Mouse (Mus musculus) adipocyte (in vitro differentiated cells): ENCODE results near the gene Slc19a2.
A peak's percentile ranks its signal among the peaks of the same experiment; 100 is the strongest.

Experiments used
- DNase-seq: peaks from one replicate; pipeline ENCODE4 v3.0.0-alpha.2; 2016; ENCODE audit warnings: low spot score

Slc19a2 gene

DNA sequence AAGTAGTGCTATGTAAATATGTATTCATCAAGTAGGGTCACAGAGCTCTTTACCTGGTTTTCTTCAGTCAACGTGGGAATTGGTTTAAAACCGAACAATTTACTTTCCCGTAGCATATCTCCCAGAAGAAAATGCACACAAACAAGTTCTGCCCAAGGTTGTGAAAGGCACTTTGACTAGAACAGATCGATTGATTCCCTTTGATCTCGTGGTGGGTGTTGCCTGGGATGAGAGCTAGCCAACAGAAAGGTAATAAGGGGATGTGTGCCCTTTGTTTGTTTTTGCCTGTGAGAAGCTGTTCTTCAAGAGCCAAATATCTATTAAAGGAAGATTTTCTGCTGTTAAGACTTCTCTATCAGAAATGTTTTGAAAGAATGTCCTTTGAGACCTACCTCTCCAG, 3.7 kb downstream of the Slc19a2 start:
- no peak for DNase-seq

DNA sequence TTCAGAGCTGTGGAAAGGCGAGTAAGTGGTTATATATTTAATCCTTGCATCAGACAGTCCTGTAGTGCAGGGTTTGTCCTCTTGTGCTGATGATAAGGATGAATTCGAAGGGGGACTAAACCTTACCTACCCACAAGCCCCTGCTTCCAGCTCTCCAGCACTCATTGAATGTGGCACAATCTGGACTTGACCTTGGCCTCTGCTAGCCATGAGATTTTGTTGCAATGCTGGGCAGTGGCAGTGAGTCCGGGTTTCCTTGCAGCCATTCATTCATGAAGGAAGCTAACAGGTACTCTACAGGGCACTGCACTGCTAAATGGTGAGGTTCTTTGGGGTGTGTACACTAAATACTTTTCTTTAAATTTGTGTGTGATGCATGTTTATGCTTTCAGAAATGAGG, 6.0 kb downstream of the Slc19a2 start:
- no peak for DNase-seq

DNA sequence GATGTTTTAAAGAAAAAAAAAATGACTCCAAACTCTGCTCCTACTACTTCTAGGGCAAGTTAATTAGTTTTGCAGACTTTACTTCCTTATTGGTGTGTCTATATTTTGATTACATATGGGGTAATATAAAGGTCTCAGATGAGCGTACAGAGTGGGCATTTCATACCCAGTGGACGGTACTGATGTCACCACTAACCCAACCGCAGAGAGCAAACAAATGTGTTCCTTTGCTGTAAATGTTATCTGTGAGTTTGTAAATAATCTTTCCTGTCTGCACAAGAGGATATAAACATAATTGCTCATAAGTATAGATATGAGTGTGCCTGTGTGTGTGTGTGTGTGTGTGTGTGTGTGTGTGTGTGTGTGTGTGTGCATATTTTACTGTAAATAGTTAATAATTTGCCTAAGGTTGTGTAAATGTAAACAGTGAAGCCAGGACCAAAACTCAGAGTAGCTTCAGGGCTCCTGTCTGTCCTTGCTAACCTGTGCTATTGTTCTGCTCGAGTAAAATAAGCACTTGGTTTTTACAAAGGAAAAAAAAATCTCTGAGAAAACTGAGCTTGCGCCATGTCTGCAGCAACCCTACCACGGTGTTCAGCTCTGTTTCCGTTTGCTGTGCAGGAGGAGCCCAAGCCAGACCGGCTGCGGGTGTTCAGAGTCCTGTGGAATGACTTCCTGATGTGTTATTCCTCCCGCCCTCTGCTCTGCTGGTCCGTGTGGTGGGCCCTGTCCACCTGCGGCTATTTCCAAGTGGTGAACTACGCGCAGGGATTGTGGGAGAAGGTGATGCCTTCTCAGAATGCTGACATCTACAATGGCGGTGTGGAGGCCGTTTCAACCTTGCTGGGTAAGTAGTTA, 11.6 kb downstream of the Slc19a2 start:
- no peak for DNase-seq

DNA sequence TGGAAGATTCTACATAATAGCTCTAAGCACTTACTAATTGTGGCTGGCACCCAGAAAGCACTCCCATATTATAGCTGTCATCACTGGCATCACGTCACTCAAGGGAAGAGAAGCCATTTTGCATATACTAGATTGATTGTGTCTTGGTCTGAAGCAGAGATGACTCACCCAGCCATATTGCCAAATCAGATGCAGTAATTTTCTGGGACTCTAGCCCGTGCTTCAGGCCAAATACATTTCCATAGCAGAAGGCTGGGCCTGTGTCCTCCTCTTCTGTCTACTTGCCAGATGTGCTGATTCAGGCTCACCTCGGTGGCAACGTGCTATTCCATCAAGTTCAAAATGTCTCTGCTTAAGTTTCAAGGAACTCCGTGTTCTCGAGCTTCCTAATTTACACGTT, 12.7 kb downstream of the Slc19a2 start:
- peak; percentile 96 for DNase-seq

DNA sequence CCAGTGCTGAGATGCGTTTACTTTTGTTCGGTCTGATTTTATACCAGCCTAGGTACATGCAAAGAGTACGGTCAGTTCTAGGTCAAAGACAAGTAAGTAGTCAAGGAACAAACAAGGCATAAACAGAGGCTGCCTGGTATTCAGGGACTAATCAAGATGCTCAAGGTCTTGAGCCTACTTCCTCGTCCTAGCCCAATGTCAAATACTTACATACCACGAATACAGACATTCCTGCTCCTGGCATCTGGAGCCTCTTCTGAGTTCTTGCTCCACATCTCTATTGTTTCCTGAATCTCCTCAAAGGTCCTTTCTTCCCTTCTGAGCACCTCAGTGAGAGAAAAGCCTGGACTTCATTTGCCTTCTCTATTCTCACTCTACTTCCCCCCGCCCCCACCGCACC, 22.1 kb downstream of the Slc19a2 start:
- DNase-seq = no peak

DNA sequence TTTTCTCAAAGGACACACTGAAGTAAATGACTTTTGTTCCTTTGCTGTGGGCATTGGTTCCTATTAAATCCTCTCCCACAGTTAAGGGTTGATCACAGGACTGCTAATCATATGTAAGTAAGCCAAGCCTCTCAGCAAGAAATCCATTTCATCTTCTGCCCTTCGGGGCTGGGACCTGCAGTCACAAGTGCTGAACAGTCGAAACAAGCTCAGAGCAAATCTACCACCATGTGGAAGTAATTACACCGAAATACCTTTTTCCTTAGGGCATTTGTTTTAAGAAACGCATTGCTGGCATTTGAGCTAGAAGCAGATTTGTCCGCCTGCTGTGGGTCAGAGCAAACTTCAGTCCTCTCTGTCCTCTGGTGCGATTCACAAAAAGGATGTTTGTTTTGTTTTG, 24.8 kb downstream of the Slc19a2 start:
- no peak for DNase-seq

DNA sequence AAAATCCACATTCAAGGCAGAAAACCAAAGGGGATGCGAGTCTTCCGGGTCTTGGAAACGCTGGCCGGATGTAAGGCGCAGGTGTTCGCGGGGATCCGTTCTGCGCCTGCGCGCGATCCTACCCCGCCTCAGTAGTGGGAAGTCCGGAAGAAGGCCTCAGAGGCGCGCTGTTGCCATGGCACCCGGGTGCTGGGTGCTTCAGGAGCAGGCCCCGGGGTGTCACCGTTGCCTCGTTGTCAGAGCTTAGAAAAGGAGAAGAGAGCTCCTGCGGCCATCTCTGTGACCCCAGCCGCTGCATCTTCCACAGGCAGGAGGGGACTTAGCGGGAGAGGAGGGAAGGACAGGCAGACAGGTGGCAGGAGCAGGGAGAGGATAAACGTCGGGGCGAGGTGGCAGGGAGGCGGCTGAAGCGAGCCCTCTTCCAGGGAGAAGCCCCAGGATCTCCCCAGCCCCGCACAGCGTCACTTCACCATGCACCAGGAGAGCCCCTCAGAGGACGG, 26.7 kb downstream of the Slc19a2 start, which contains the start of gene Ccdc181:
Gene Ccdc181 (plus strand): TSS at position 131 of the 500 bp plus-strand sequence.
- peak; percentile 63 for DNase-seq

DNA sequence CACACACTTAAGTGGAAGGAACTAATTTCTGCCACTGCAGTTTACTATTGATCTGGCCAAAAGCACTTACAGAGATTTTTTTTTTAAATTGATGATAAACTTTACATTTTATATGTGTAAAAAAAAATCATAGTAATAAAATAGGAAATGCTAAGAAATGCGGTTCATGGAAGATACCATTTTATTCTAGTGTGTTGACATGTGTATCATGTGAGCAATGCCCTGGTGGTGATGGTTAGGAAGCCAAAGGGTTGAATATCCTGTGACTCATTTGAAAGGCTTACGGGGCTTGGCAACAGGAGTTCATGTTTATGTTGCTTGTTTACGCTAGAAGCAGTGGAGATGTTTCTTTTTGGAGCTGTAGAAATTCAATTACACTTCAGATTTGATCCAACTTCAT, 27.7 kb downstream of the Slc19a2 start:
- DNase-seq = no peak

DNA sequence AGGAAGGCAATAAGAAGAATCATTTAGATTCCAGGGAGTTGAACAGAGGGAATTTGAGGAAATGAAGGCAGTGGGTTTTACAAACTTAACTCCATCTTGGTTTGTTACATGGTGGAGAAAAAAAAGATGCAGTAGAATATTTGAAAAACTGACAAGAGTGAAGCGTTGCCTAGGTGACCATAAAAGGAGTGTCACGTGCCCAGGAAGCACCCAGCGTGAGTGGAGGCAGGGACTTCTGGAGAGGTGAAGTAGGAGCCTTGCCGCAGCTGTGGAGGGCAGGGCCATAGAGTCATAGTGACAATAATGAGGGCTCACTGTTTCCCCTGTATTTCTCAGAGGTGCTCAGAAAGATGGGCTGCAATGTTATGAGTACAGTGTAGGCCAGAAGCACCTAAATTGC, 30.5 kb downstream of the Slc19a2 start:
- DNase-seq = no peak

DNA sequence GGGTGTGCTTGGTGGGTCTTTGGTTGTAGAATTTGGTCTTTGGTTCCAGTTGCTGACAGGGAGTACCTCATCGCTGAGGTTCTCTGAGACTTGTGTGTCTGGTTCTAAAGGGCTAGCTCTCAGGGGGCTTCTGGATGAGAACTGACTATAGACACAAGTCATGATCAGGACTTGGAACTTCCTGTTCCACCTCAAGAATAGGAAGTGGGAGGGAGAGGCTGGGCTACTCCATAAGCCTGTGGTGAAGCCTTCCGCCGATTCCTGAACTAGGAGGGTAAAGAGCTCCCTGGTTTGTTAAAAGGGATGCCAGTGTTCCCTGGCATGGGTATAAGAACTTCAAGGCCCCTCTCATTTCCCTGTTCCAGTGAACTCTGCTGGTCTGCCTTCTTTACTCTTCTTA, 35.2 kb downstream of the Slc19a2 start:
- no peak for DNase-seq

DNA sequence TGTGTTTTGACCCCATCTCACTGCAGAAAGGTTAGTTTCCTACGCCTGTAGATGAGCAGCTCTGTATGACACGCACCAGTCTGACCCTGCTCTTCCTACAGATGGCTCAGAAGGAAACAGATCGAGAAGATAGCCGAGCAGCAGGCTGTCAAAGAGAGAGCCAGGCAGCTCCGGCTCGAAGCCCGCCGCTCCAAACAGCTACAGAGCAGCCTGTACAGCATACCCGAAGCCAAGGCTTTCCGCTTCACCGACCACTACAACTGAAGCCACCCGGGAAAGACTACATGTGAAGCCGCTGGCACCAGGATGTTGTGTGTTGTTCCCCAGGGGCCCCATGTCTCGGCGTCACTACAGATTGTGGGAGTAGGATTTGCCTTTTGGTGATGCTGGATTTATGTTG, 38.6 kb downstream of the Slc19a2 start:
- DNase-seq = no peak

DNA sequence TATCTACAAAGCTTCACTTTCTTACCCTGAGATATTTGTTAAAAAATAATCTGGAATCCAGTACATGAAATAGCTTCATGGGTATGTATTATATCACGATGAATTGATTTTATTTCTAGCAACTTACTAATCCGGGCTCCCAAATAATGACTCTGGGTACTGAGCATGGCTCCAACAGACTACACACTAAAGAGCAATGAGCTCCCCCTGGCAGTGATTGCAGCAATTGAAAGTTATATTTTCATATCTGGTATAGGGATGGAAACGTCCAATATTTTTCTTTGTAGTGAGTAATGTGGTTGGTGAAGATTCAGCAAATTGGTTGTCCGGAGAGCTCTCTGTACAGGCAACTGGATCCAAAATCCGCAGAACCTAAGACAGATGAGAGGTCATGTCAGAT, 43.2 kb downstream of the Slc19a2 start:
- DNase-seq = no peak

DNA sequence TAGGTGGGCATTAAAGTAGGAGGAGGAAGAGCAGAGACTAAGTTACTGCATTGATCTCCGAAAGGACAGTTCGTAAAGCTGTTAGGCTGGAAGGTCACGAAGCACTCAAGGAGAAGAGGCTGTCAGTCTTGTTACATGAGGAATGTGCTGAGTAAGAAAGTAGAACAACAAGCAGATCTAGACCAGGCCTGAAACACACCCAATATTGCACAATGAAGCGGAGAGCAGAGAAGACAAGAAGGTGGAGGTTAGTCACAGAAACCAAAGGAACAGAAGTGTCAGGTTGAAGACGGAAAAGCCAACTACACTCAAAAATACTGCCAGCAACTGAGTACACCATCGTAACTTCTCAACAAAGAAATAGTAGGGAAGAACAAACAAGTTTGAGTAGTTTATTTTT, 45.2 kb downstream of the Slc19a2 start:
- DNase-seq = peak; percentile 9

DNA sequence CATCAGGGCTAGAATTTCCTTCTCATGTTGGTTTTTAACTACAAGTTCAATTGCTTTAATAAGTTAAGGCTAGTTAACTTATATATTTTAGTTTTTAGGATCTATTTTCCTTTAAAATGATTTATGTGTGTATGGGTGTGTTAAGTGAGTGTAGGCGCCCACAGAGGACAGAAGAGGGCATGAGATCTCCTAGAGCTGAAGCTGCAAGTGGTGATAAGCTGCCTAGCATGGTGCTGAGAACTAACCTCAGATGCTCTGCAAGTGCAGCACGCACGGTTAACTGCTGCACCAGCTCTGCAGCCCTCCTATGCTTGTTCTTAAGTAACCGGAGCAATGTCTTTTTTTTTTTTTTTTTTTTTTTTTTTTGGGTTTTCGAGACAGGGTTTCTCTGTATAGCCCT, 47.6 kb downstream of the Slc19a2 start:
- DNase-seq = no peak

DNA sequence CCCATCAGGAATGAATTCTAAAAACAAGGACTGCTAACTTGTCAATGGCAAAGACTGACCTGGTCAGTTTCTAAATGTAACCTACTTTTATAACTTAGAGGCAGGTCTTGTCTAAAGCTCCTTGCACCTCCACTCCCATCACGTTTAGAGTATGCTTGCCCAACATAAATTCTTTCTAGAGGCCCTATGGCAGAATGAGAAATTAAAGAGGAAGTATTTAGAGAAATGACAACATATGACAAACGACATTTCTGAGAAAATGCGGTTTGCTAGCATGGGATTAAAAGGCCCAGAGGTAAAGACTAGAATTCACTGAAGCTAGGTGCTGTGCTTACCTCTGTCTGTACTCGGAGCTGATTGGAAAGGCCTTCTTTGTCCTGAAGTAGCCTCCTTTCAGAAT, 53.1 kb downstream of the Slc19a2 start:
- DNase-seq = no peak

DNA sequence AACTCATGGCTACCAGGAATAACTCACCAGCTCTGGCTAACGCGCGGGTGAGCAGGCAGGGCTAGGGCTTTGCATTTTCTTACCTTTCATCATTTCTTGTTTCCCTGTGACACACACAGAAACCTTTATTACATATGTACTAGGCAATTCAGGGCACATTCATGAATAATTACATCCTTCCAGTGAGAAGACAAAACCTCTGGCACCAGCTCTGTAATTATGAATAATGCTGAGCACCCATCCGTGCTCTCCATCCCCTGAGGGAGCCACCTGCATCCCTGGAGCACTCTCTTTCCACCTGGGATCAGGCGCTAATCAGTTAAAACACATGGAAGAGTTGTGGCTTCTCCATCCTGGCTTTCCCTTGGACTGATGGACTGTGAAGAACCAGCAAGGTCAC, 55.0 kb downstream of the Slc19a2 start, which contains the start of gene Nme7:
Gene Nme7 (plus strand): TSS at position 301 of the 400 bp plus-strand sequence.
- no peak for DNase-seq

DNA sequence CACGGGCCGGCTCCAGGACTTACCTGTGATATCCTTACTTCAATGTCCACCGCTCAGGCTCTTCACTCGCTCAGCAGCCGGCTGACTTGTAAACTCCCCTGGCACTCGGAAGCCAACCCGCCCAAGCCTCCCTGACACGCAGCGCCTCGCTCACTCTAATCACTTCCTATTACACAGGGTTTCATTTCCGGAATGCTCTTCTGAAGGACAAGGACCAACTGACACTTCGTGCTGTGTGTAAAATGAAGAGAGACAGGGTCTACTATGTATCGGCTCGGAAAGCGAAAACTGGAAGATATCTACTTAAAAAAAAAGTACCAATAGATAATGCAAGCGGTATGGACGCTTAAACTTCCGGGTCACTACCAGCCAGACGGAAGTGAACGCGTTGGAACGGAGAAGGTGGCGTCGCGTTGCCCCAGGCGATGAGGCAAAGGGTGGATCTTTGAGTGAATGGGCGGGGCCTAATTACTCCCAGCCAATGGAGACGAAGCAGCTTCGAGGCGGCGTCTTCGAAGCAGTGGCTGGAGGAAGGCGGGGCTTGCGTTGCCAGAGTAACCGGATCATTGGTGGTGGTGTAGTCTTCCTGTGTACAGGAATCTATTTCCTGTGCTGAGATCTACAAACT, 58.4 kb downstream of the Slc19a2 start, which contains the start of gene Blzf1:
Gene Blzf1 (minus strand): TSS at position 366 of the 628 bp plus-strand sequence.
- DNase-seq = peak; percentile 99

DNA sequence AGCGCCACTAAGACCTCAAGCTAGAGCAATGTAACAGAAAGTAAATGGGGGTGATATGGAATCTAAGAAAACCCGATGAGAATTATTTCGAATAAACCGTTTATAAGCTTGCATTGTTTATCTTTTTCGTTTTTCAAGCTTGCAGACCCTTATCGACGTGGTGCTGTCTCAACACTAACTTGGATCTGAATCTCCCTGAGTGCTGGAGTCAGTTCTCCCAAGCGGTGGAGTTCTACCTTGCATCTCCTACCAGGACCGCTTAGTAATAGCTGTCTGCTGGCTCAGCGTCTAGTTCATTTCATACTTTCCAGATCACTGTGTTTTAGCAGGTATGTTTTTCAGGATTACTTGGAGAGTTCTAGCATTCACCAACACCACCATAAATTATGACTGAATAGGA, 59.1 kb downstream of the Slc19a2 start:
- DNase-seq = no peak

DNA sequence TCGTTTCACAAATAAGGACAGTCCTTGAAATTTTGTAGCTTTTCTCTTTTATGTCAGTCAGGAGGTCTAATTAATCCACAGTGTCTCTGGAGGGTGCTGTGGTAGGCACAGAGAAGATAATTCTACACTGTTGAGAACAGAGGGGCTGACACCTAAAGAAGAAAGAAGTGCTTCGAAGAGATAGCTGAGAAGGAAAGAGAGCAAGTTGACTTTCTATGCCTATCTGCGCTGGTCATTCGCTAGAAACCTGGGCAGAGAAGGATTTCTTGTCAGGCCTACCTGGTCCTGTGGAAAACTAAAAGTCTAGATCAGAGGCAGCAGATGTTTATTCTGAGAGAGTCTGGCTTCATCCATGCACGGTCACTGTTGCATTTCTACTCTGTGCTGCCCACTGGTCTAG, 65.2 kb downstream of the Slc19a2 start:
- DNase-seq = no peak
